Mouse (Mus musculus): ENCODE results near the gene Rab12. TPM values are rescaled to one million over a fixed set of nuclear protein-coding genes. Genes with fewer than 3 reads are reported as not detected.

Gene Rab12
- polyA plus RNA-seq, 1 experiment from 2014 or later = 51.0 TPM

GRCm38 (mm10) chr17:66471252-66471651 is 48.3 kb downstream of the Rab12 start:
- peaks cover 13% of the 10 kb centered on the region for H3K4me1 ChIP-seq
- ATAC-seq (ENCODE audit: low FRiP score, low read depth) = no peak
- no peak overlapping the region for H3K4me3 ChIP-seq
- H3K27ac ChIP-seq (replicated peaks) = no peak overlapping the region
- 87% methylated on average over 4 of the region's 4 CpGs for WGBS
- H3K9me3 ChIP-seq = peaks cover 4% of the 10 kb centered on the region; the same call in 1 of the 2 replicates
- no peak overlapping the region for H3K4me2 ChIP-seq (replicated peaks)
- H3K36me3 ChIP-seq = no peaks in the 10 kb centered on the region
- no peaks in the 10 kb centered on the region for H3K27me3 ChIP-seq
- H3K9ac ChIP-seq (replicated peaks) = no peak overlapping the region

- peak overlapping the region; percentile 63 for H3K27ac ChIP-seq (replicated peaks)
- no peak overlapping the region for H3K4me3 ChIP-seq
- H3K27me3 ChIP-seq = no peaks in the 10 kb centered on the region
- H3K9ac ChIP-seq (replicated peaks) = no peak overlapping the region
- WGBS = 21% methylated on average over 8 of the region's 8 CpGs
- peaks cover 4% of the 10 kb centered on the region; the same call in 1 of the 2 replicates for H3K9me3 ChIP-seq
- ATAC-seq (ENCODE audit: low FRiP score, low read depth) = peak; percentile 41; the same call in 1 of the 2 replicates
- no peaks in the 10 kb centered on the region for H3K36me3 ChIP-seq
- H3K4me2 ChIP-seq (replicated peaks) = no peak overlapping the region
- peaks cover 13% of the 10 kb centered on the region for H3K4me1 ChIP-seq
These were observed 49.5 kb downstream of the Rab12 start for GRCm38 (mm10) chr17:66470020-66470419.

GRCm38 (mm10) chr17:66457278-66457677 is 62.3 kb downstream of the Rab12 start:
- H3K9me3 ChIP-seq = no peaks in the 10 kb centered on the region
- no peak overlapping the region for H3K4me3 ChIP-seq
- no peaks in the 10 kb centered on the region for H3K4me1 ChIP-seq
- H3K9ac ChIP-seq (replicated peaks) = no peak overlapping the region
- no peak overlapping the region for H3K27ac ChIP-seq (replicated peaks)
- 27% methylated on average over 1 of the region's 1 CpGs for WGBS
- H3K36me3 ChIP-seq = no peaks in the 10 kb centered on the region
- no peak for ATAC-seq (ENCODE audit: low FRiP score, low read depth)
- no peak overlapping the region for H3K4me2 ChIP-seq (replicated peaks)
- no peaks in the 10 kb centered on the region for H3K27me3 ChIP-seq

- H3K9ac ChIP-seq (replicated peaks) = no peak overlapping the region
- no peak overlapping the region for H3K27ac ChIP-seq (replicated peaks)
- H3K36me3 ChIP-seq = no peaks in the 10 kb centered on the region
- WGBS = 2% methylated on average over 11 of the region's 11 CpGs
- H3K4me3 ChIP-seq = no peak overlapping the region
- H3K4me1 ChIP-seq = peaks cover 34% of the 10 kb centered on the region
- H3K4me2 ChIP-seq (replicated peaks) = peak overlapping the region; percentile 80
- 0 out of 2 replicates have a peak, but pooled peaks have one; percentile 7 for ATAC-seq (ENCODE audit: low FRiP score, low read depth)
- H3K9me3 ChIP-seq = no peaks in the 10 kb centered on the region
- H3K27me3 ChIP-seq = peaks cover 7% of the 10 kb centered on the region; the same call in 1 of the 2 replicates
These were observed 68.4 kb downstream of the Rab12 start for GRCm38 (mm10) chr17:66451143-66451542.

- Histone ChIP-seq H3K27me3 (peaks cover 7% of the 10 kb centered on the region; the same call in 1 of the 2 replicates), H3K9me3 (no peaks in the 10 kb centered on the region), H3K27ac (replicated peaks) (peak overlapping the region; percentile 96; the same call in 1 of the 2 replicates), H3K9ac (replicated peaks) (peak overlapping the region; percentile 93; the same call in 1 of the 2 replicates), H3K36me3 (no peaks in the 10 kb centered on the region), H3K4me2 (replicated peaks) (peak overlapping the region; percentile 80), H3K4me3 (peak overlapping the region; percentile 78), H3K4me1 (peaks cover 40% of the 10 kb centered on the region)
- WGBS = 3% methylated on average over 18 of the region's 18 CpGs
- ATAC-seq (ENCODE audit: low FRiP score, low read depth) = no peak
These were observed 68.9 kb downstream of the Rab12 start for GRCm38 (mm10) chr17:66450526-66451070.

GRCm38 (mm10) chr17:66449460-66450341 is 69.8 kb downstream of the Rab12 start, which contains the start of gene Mtcl1:
Gene Mtcl1 (minus strand): TSS chr17:66449750.
- peak; percentile 83 for ATAC-seq (ENCODE audit: low FRiP score, low read depth)
- Histone ChIP-seq H3K27ac (replicated peaks) (peak within 1 kb of the TSS; percentile 96), H3K4me2 (replicated peaks) (peak within 1 kb of the TSS; percentile 80), H3K9me3 (no peaks in the 10 kb centered on the region), H3K36me3 (no peaks in the 10 kb centered on the region), H3K27me3 (peaks cover 7% of the 10 kb centered on the region; the same call in 1 of the 2 replicates), H3K4me3 (peak within 1 kb of the TSS; percentile 78), H3K4me1 (peaks cover 49% of the 10 kb centered on the region), H3K9ac (replicated peaks) (peak within 1 kb of the TSS; percentile 93)
- under 1% methylated on average over 59 of the region's 76 CpGs for WGBS

GRCm38 (mm10) chr17:66448421-66449405 is 70.8 kb downstream of the Rab12 start:
- Histone ChIP-seq H3K4me3 (peak overlapping the region; percentile 78), H3K4me2 (replicated peaks) (peak overlapping the region; percentile 80), H3K9ac (replicated peaks) (peak overlapping the region; percentile 93), H3K4me1 (peaks cover 59% of the 10 kb centered on the region), H3K27ac (replicated peaks) (peak overlapping the region; percentile 96), H3K9me3 (no peaks in the 10 kb centered on the region), H3K27me3 (peaks cover 7% of the 10 kb centered on the region; the same call in 1 of the 2 replicates), H3K36me3 (no peaks in the 10 kb centered on the region)
- WGBS = under 1% methylated on average over 124 of the region's 136 CpGs
- ATAC-seq (ENCODE audit: low FRiP score, low read depth) = no peak

GRCm38 (mm10) chr17:66447978-66448377 is 71.6 kb downstream of the Rab12 start:
- peak overlapping the region; percentile 78 for H3K4me3 ChIP-seq
- peak overlapping the region; percentile 80 for H3K4me2 ChIP-seq (replicated peaks)
- peak overlapping the region; percentile 96; the same call in 1 of the 2 replicates for H3K27ac ChIP-seq (replicated peaks)
- under 1% methylated on average over 13 of the region's 13 CpGs for WGBS
- no peak for ATAC-seq (ENCODE audit: low FRiP score, low read depth)
- H3K36me3 ChIP-seq = no peaks in the 10 kb centered on the region
- H3K9me3 ChIP-seq = no peaks in the 10 kb centered on the region
- H3K27me3 ChIP-seq = peaks cover 7% of the 10 kb centered on the region; the same call in 1 of the 2 replicates
- peak overlapping the region; percentile 93 for H3K9ac ChIP-seq (replicated peaks)
- H3K4me1 ChIP-seq = peaks cover 62% of the 10 kb centered on the region

GRCm38 (mm10) chr17:66447007-66447312 is 72.6 kb downstream of the Rab12 start:
- peaks cover 69% of the 10 kb centered on the region for H3K4me1 ChIP-seq
- ATAC-seq (ENCODE audit: low FRiP score, low read depth) = no peak
- H3K9me3 ChIP-seq = no peaks in the 10 kb centered on the region
- H3K36me3 ChIP-seq = no peaks in the 10 kb centered on the region
- H3K27ac ChIP-seq (replicated peaks) = peak overlapping the region; percentile 70
- WGBS = 17% methylated on average over 7 of the region's 7 CpGs
- peak overlapping the region; percentile 93 for H3K9ac ChIP-seq (replicated peaks)
- peak overlapping the region; percentile 78 for H3K4me3 ChIP-seq
- H3K27me3 ChIP-seq = peaks cover 7% of the 10 kb centered on the region; the same call in 1 of the 2 replicates
- peak overlapping the region; percentile 80 for H3K4me2 ChIP-seq (replicated peaks)

- Histone ChIP-seq H3K4me2 (replicated peaks) (peak overlapping the region; percentile 80), H3K27me3 (peaks cover 7% of the 10 kb centered on the region; the same call in 1 of the 2 replicates), H3K9ac (replicated peaks) (peak overlapping the region; percentile 93), H3K4me1 (peaks cover 70% of the 10 kb centered on the region), H3K36me3 (no peaks in the 10 kb centered on the region), H3K9me3 (no peaks in the 10 kb centered on the region), H3K27ac (replicated peaks) (peak overlapping the region; percentile 70), H3K4me3 (peak overlapping the region; percentile 78)
- WGBS = 8% methylated on average over 7 of the region's 7 CpGs
- no peak for ATAC-seq (ENCODE audit: low FRiP score, low read depth)
These were observed 73.1 kb downstream of the Rab12 start for GRCm38 (mm10) chr17:66446196-66447006.
